Mouse (Mus musculus) cerebellum, postnatal 10 days (tissue): ENCODE measurements around the gene Def8.

Source experiments
- DNase-seq, 2 experiments: peaks; one replicate each; pipeline ENCODE4 v3.0.0; 2021; ENCODE audit warnings: mixed read lengths in 2 of 2

Gene Def8

DNA sequence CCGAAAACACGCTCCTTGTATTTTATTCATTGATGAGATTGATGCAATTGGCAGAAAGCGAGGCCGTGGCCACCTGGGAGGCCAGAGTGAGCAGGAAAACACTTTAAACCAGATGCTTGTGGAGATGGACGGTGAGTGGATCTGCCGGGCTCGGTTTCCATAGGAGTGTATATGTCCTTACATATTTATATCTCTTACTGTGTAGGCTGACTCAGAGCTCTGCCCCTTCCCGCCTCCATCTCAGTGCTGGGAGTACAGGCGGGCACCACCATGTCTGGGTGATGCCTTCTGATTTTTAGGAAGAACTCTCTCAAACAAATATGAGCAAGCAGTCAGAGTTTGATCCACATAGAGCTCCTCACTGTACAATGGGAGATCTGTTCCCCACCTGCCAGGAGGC lies 69.6 kb downstream of the Def8 start:
- no peak for DNase-seq

DNA sequence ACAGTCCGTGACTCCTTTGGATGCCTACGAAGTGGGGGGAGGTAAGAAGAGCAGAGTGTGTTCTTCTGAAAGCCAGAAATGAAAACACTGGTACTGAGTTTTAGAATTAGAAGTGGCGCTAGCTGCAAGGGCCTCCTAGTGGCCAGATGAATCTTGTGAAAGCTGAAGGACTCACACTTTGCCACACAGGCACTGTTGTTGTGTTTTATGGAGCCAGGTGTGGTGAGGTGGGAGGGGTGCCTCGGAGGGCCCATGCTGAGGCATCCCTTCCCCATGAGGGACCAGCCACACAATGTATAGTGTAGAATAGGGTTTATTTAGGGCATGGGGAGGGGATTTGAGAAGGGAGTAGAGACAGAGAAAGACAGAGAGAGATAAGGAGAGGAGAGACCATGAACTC lies 74.4 kb downstream of the Def8 start:
- no peak for DNase-seq

DNA sequence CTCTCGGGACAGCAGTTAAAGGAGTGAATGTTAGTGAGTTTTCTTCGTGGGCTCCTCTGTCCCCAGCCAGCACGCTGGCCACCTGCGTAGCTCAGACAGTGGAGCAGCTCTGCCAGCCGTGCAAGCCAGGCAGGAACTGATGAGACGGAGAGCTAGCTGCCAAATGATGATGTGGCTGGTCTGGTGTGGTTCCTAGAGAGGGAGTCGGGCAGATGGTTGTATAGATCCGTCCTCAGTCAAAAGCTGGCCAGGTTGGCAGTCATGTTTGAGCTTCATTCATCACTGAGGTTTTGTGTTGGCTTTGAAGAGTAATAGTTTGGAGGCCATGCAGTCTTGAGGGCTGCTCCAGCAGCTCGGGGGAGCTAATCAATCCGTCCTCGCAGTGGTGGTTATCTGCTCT lies 75.6 kb downstream of the Def8 start:
- peak; percentile 64 to 72 for DNase-seq

GRCm38 (mm10) chr8:123499556-123499955 lies 76.2 kb downstream of the Def8 start:
- DNase-seq: no peak

DNA sequence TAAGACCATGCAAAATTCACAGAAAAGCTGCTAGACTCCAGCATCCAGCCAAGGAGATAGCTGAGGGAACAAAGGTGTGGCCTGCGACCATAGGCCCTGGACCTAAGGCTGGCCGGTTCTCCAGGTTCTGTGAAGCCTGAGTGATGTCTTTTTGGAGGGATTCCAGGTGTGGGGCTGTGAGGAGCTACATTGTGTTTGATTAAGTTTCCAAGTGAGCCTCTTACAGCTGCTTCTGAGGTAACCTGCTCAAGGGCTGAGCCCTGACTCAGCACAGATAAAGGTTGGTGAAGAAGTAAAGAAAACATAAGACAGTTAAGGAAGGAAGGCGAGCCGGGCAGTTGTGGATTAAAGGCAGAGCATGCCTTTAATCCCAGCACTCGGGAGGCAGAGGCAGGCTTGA lies 78.9 kb downstream of the Def8 start:
- no peak for DNase-seq

DNA sequence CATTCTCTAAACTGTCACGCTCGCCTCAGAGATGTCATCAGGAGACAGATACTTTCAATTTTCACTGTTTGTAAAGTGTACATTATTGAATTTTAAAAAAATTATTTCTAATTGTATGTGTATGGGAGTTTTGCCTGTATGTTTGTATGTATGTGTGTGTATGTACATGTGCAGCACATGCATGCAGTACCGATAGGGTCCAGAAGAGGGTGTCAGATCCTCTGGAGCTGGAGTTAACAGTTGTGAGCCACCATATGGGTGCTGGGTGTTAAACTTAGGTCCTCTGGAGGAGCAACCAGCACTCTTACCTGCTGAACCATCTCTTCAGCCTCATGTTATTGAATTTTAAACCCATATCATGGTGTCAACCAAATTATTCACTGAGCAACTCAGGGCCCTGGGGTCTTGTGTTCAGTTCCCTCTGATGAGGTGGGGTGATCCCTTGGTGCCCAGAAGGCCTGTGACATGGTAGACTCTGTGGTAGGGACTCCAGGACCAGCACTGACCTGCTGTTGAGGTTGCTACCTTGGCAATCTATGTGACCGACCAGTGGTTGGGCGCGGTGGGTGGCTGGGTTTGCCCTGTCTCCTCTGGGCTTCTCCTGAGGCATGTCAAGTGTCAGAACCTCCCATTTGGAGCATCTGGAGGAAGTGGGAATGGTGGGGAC lies 80.6 kb downstream of the Def8 start:
- peak; percentile 43 to 51 for DNase-seq

DNA sequence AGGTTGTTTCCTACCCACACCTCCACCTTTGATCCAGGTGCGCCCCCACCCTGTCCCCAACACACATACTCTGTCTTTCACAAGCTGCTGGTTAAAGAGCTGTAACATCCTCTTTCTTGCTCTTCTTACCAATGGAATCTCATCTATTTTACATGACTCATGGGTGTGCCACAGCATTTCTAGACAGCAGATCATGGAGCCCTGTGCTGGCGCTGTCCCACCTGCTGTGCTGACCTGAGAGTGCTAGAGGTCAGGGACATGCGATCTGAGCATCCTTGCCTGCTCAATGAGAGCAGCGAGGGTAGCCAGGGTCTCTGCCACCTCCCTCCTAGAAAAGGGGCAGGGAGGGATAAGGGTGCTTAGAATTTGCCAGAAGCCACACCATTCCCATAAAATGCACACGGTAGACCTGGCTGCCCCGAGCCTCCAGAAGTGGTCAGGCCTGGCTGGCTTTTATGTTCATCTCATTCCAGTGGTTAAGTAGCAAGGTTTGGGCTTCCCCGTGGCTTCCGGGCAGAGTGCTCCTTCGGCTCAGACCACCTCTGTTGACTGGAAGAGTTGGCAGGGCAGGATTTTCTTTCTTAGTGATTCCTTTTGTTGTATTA lies 81.4 kb downstream of the Def8 start:
- DNase-seq: no peak

DNA sequence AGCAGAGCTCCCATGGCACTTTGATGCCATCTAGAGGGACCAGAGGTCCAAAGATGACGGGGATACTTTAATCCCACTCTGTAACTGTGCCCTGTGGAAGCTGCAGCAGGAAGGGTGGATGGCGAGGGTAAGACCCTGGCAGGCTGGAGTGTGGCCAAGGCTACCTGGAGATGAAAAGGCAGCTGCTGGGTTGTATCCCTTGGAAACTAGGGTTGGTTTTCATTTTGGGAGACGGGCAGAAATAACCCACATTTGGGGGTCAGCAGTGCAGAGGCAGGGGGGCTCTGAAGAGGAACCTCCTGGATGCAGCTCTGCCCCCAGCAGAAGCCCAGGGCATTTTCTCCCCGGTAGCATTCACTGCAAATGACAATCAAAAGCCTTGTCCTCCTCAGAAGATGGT lies 81.9 kb downstream of the Def8 start:
- DNase-seq: no peak

DNA sequence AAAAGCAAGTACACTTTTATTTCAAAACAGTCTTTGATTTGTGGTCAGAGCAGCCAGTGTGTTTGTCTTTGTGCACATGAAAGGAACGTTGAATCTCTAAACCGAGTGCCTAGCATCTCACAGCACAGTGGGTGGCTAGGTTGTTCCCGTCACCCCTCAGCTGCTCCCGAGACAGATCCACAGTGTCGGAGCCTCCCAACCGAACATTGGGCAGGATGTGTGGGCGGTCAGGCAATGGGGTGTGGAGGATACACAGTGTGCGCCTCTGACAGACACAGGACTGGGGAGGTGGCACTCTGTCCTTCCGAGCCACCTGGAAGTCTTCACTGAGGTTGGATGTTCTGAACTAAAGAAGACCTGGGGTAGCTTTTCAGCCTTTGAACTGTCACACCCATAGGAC lies 82.4 kb downstream of the Def8 start:
- DNase-seq: no peak

DNA sequence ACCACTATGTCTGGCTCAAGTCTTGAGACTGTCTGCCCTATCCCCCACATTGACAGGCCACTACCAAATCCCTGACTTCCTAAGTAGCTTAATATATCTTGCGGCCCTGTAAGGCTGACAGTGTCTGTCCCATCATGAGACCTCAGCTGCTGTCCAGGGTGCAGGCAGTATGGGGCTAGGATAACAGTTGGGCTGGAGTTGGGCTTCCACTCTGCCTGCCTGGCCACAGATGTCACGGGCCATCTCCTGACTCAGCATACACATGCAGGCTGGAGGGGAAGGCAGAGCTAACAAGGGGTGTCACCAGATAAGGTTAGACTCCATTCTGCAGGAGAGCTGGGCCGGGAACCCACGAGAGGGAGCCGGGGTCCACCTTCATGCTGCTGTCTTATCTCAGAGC lies 83.8 kb downstream of the Def8 start:
- no peak for DNase-seq

GRCm38 (mm10) chr8:123510819-123511218 lies 87.5 kb downstream of the Def8 start:
- no peak for DNase-seq
